Mouse (Mus musculus): Measurements from ENCODE around the gene Zfp784. TPM values are rescaled to one million over a fixed set of nuclear protein-coding genes. Genes with fewer than 3 reads are reported as not detected.
A peak's percentile ranks its signal among the peaks of the same experiment; 100 is the strongest.
"Not testable (repeated sequence)": the region's sequence is repeated elsewhere in the genome, so short reads cannot be mapped to it uniquely, and the experiment has no call there.

Zfp784 gene
- total RNA-seq, 2 experiments from 2014 or later: 5.2 to 6.1 TPM

DNA sequence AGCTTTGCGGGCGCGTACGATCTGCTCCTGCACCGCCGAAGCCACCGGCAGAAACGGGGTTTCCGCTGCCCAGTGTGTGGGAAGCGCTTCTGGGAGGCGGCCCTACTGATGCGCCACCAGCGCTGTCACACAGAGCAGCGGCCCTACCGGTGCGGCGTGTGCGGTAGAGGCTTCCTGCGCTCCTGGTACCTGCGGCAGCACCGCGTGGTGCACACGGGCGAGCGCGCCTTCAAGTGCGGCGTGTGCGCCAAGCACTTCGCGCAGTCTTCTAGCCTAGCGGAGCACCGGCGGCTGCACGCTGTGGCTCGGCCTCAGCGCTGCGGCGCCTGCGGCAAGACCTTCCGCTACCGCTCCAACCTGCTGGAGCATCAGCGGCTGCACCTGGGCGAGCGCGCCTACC lies 6.8 kb downstream of the Zfp784 start:
- no peak for DNase-seq
- intact Hi-C loops (cut with DNase I): no loop called here

DNA sequence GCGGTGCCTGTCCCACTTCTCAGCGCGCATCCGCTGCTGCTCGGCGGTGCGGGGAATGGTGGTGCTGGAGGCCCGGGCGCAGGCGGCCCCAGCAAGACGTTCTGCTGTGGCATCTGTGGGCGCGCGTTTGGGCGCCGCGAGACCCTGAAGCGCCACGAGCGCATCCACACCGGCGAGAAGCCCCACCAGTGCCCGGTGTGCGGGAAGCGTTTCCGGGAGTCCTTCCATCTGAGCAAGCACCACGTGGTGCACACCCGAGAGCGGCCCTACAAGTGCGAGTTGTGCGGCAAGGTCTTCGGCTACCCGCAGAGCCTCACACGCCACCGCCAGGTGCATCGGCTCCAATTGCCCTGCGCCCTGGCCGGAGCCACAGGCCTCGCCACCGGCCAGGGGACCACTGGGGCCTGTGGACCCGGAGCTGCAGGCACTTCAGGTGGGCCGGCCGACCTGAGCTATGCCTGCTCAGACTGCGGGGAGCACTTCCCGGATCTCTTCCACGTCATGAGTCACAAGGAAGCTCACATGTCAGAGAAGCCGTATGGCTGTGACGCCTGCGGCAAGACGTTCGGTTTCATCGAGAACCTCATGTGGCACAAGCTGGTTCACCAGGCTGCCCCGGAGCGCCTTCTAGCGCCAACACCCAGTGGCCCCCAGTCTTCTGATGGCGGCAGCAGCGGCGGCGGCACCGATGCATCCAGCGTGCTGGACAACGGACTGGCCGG lies 7.5 kb downstream of the Zfp784 start:
- intact Hi-C loops (cut with DNase I): no loop called here
- no peak for DNase-seq

- intact Hi-C loops (cut with DNase I): no loop called here
- DNase-seq: no peak
Measured at GRCm38 (mm10) chr7:5029946-5030345, 8.3 kb downstream of the Zfp784 start.

- DNase-seq: no peak
- intact Hi-C loops (cut with DNase I): no loop called here
Measured at GRCm38 (mm10) chr7:5029543-5029942, 8.7 kb downstream of the Zfp784 start.

GRCm38 (mm10) chr7:5021197-5021596 lies 17.0 kb downstream of the Zfp784 start:
- intact Hi-C loops (cut with DNase I): loop anchor here (5.0 kb wide), 1 partner anchor 229 kb away; the partner anchor contains the start of gene Rpl28

GRCm38 (mm10) chr7:5020685-5021084 lies 17.6 kb downstream of the Zfp784 start:
- DNase-seq: no peak
- intact Hi-C loops (cut with DNase I): loop anchor here (5.0 kb wide), 1 partner anchor 228 kb away; the partner anchor contains the start of gene Rpl28

More at GRCm38 (mm10) chr7:5021197-5021596, 17.0 kb downstream of the Zfp784 start:
- no peak for DNase-seq

DNA sequence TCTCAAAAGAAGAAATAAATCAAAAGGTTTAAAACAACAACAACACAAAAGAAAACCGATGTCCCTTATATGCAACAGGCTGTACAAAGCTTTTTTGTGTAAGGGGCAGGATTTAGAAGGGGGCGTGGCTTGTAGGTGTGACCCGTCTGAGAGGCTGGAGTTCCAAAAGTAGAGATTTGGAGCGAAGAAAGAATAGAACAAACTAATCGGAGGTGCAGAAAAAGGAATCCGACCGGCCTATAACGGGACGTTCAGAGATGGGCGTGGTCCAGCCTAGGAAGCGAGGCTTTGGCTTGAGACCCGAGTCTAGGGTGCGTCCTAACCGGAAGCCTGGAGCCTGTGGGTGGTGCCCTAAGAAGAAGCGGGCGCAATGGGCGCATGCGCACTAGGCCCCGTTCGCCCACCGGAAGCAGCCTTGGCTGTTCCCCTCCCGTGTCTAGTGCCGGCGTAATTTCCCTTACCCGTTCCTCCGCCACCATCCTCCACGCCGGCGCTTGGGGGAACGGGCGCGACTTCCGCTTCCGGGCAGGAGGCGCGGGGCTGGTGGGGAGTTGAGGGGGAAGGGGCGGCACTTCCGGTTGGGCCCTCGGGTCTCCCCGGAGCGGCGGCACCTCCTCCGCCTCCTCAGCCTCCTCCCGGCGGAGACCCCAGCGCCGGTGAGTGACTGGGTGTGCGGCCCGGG lies 18.1 kb downstream of the Zfp784 start, which contains the start of the genes Zfp865 and Ccdc106:
Zfp865 (plus strand) TSS at position 377 of the 682 bp plus-strand sequence.
Ccdc106 (plus strand) TSS at position 554 of the 682 bp plus-strand sequence.
- peak; percentile 98 to 99 for DNase-seq
- intact Hi-C loops (cut with DNase I): loop anchor here (5.0 to 10.0 kb wide), 3 partner anchors 205 to 365 kb away; partner anchors contain the start of genes Ppp6r1, Rpl28 and Ube2s

GRCm38 (mm10) chr7:5019576-5019975 lies 18.7 kb downstream of the Zfp784 start:
- DNase-seq: not testable (repeated sequence)
- intact Hi-C loops (cut with DNase I): loop anchor here (10.0 kb wide), 2 partner anchors 205 to 365 kb away; partner anchors contain the start of genes Ppp6r1 and Ube2s

DNA sequence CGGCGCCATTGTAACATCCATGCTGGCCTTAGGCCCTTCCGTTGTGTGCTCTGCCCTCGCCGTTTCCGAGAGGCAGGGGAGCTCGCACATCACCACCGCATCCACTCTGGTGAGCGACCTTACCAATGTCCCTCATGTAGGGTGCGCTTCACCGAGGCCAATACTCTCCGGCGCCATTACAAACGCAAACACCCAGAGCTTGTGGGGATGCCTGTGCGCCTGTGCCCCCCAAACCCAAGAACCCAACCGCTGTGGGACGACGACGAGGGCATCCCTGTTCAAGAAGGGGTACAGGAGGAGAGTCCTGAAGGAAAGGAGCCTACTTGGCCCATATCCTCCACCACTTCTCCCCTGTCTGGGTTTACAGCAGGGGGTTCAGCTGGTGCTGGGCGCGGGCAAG lies 20.3 kb downstream of the Zfp784 start:
- intact Hi-C loops (cut with DNase I): loop anchor here (2.0 to 10.0 kb wide), 3 partner anchors 43 to 363 kb away; partner anchors contain the start of genes Ppp6r1 and Ube2s
- DNase-seq: no peak

DNA sequence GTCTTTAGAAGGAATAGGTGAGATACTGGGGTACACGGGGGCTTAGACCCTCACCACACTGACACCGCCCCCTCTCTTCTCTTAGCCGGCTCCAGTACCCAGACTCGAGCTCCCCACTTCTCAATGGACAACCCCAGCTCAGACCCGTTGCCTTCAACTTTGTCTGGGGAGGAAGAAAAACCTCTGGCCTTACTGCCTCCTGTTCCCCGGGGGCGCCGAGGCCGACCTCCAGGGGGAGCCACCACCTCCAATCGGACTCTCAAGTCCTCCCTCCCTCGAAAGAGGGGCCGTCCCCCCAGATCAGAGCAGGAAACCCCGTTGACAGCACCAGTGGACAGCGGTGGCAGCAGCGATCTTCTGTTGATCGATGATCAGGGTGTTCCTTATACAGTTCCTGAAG lies 20.9 kb downstream of the Zfp784 start:
- no peak for DNase-seq
- intact Hi-C loops (cut with DNase I): loop anchor here (2.0 to 10.0 kb wide), 3 partner anchors 43 to 363 kb away; partner anchors contain the start of genes Ppp6r1 and Ube2s

- intact Hi-C loops (cut with DNase I): loop anchor here (2.0 to 10.0 kb wide), 3 partner anchors 44 to 362 kb away; partner anchors contain the start of genes Ppp6r1 and Ube2s
- DNase-seq: no peak
Measured at GRCm38 (mm10) chr7:5016920-5017319, 21.3 kb downstream of the Zfp784 start.

- DNase-seq: no peak
- intact Hi-C loops (cut with DNase I): loop anchor here (2.0 to 10.0 kb wide), 3 partner anchors 45 to 361 kb away; partner anchors contain the start of genes Ppp6r1 and Ube2s
Measured at GRCm38 (mm10) chr7:5016057-5016456, 22.2 kb downstream of the Zfp784 start.

GRCm38 (mm10) chr7:5015118-5016001 lies 22.9 kb downstream of the Zfp784 start, which contains the start of gene Gm44973:
Gene Gm44973, plus strand, starts transcription at chr7:5015496.
- intact Hi-C loops (cut with DNase I): loop anchor here (2.0 to 10.0 kb wide), 4 partner anchors 45 to 361 kb away; partner anchors contain the start of genes Ppp6r1 and Ube2s
- DNase-seq: peak; percentile 89 to 96

GRCm38 (mm10) chr7:5014251-5015117 lies 23.8 kb downstream of the Zfp784 start, which contains the start of the genes Zfp524 and Fiz1:
Gene Zfp524, plus strand, starts transcription at chr7:5014415.
Gene Fiz1, minus strand, starts transcription at chr7:5014697.
- DNase-seq: peak; percentile 98 to 99
- intact Hi-C loops (cut with DNase I): loop anchor here (2.0 to 10.0 kb wide), 3 partner anchors 72 to 360 kb away; partner anchors contain the start of genes Ppp6r1 and Ube2s

DNA sequence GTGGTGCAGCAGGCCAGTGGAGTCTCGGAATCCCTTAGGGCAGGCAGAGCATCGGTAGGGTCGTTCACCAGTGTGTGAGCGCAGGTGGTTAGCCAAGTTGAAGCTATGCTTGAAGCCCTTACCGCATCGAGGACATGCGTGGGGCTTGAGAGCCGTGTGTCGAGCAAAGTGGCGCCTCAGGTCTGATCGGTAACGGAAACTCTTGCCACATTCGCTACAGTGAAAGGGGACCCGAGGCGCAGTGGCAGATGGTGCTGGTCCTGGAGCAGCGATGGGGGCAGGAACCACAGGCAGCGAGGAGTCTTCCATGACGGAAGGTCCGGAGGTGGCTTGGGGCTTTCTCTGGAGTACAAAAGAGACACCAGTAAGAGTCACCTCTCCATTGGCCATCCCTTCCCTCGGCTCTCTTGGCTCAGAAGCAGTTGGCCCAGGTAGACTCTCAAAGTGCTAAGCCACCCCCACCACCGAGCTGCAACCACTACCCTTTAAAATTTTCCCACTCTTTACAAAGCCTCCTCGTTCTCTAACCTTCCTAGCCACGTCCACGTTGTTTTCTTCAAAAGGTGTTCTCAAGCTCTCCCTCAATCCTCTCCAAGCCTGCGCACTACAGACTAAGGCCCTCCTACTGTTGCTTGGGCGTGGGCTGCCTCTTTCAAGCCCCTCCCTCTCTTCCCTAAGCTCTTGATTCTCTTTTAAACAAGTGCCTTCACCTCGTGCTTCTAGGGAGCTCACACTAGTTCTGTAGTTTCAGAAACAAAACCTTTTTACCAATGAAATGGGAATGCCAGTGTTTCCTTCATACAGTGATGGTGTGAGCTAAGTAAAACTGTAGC lies 25.3 kb downstream of the Zfp784 start:
- DNase-seq: no peak
- intact Hi-C loops (cut with DNase I): loop anchor here (10.0 kb wide), 2 partner anchors 198 to 358 kb away; partner anchors contain the start of genes Ppp6r1 and Ube2s

DNA sequence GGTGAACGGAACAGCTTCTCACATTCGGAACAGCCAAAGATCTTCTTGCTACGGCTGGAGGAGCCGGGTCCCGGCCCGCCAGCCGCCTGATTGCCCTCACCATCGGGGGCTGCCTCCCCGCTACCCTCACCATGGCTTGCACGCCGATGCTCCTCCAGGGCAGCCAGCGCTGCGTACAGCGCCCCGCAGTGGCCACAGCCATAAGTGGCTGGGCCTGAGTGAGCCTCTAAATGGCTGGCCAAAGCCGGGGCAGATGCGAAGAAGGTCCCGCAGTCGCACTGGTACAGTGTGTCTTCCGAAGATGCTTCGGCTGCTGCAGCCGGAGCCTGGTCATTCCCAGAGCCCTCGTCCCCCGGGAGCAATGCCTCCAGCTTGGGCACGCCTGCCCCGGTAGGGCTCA lies 30.0 kb downstream of the Zfp784 start:
- DNase-seq: no peak
- intact Hi-C loops (cut with DNase I): no loop called here

DNA sequence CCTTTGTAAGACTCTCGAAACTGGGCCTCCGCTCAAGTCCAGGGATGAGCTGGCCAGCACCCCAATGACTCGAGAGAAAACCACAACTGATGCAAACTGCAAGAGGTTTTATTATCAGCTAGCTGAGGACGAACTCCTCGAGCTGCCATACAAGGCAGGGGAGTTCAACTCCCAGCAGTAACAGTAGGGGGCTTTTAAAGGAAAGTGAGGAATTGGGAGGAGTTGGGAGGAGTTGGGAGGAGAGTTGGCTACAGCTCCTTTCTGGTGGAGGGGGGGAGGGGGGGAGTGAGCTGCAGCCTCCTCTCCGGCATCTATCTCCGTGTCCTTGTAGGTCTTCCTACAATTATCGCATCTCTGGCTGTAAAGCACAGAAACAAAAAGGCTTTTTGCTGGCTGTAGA lies 35.4 kb downstream of the Zfp784 start:
- DNase-seq; intact Hi-C loops (cut with DNase I): not testable (repeated sequence)

- intact Hi-C loops (cut with DNase I): no loop called here
Measured at GRCm38 (mm10) chr7:4999876-5000275, 38.4 kb downstream of the Zfp784 start.

More at GRCm38 (mm10) chr7:4999876-5000275, 38.4 kb downstream of the Zfp784 start:
- no peak for DNase-seq

All from heart, postnatal 36 days (tissue).